Mouse (Mus musculus): Measurements from ENCODE around the gene Cmip.

DNA sequence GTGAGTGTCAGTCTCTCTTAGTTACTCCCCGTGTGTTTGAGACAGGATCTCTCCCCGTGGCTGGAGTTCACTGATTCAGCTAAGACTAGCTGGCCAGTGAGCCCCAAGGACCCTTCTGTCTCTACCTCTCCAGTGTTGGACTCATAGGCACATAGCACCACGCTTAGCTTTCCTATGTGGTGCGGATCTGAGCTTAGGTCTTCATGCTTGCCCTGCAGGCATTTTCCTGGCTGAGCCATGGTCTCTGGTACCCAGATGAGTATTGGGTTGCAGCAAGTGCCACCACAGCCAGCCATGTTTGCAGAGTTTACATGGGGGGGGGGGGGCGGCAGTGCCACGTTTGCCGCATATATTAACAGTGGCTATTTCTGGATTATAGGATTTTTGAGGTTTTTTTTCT, 151.8 kb downstream of the Cmip start:
- TF ChIP-seq POLR2A (IDR thresholded peaks at IDR 0.05; ENCODE audit: low read depth, low read length) (no peak), CTCF (IDR thresholded peaks at IDR 0.05; ENCODE audit: borderline replicate concordance, insufficient read depth, low read length) (no peak)
